Mouse (Mus musculus) brain, embryonic 14.5 days (tissue): Measurements from ENCODE around the gene P2ry1. TPM values are rescaled to one million over a fixed set of nuclear protein-coding genes. Genes with fewer than 3 reads are reported as not detected.

Source experiments
- DNase-seq: peaks from one replicate; pipeline ENCODE4 v3.0.0-alpha.2; 2011; ENCODE audit warnings: low read depth
- CTCF ChIP-seq: fragments of 200-500 bp; IDR thresholded peaks from 2 replicates; pipeline ENCODE4 v1.5.1; 2012; ENCODE audit warnings: inconsistent platforms, mild to moderate bottlenecking, moderate library complexity, borderline replicate concordance; ENCODE audit not compliant: insufficient read depth, insufficient read length; ENCODE audit errors: extremely low read depth
- POLR2A ChIP-seq: fragments of 200-500 bp; IDR thresholded peaks from 2 replicates; pipeline ENCODE4 v1.6.1; 2012; ENCODE audit warnings: mild to moderate bottlenecking, inconsistent platforms, borderline replicate concordance; ENCODE audit not compliant: poor library complexity, insufficient read depth, insufficient read length, severe bottlenecking; ENCODE audit errors: extremely low read depth
- polyA plus RNA-seq: library from polyadenylated mRNA; depleted of rRNA; stranded (reverse); fragments of >200 nt; gene quantifications from 2 replicates; pipeline ENCODE4 v1.2.3, GENCODE M21; 2012

P2ry1 gene
- polyA plus RNA-seq, 1 experiment, result 2.9 TPM

DNA sequence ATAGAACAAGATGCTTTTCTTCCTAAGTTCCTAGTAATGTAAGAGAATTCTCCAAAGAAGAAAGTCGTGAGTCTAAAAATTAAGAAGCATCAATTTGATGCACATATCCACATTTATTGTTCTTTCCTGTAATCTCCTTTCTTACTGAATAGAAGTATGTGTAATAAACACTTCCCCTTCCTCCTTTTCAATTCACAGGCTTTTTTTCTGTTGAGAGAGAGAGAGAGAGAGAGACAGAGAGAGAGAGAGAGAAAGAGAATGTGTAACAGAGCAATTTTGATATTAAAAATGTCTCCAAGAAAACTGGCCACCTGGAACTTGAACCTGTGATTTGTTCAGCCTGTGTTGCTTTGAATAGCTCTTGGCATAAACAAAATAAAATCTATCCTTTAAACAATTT lies 2.0 kb downstream of the P2ry1 start:
- DNase-seq, result no peak
- TF ChIP-seq POLR2A (no peak), CTCF (no peak)

DNA sequence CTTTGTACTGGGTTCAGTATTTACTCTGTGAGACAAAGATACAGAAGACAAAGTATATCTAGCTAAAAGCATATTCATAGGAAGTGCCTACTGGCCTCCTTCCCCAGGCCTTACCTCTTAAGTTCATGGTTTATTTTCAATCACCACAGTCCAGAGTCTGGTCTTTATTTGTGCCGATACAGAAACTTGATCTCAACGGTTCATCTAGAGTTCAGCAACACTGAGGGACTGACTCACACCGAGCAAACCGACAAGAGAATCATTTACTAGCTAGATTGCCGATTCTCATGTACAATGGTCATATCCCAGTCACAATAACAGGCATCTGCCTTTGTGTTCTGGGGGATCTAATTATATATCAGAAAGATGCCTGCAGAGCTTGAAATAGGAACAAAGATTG lies 9.1 kb downstream of the P2ry1 start:
- TF ChIP-seq POLR2A (no peak), CTCF (no peak)
- peak; percentile 6 for DNase-seq

DNA sequence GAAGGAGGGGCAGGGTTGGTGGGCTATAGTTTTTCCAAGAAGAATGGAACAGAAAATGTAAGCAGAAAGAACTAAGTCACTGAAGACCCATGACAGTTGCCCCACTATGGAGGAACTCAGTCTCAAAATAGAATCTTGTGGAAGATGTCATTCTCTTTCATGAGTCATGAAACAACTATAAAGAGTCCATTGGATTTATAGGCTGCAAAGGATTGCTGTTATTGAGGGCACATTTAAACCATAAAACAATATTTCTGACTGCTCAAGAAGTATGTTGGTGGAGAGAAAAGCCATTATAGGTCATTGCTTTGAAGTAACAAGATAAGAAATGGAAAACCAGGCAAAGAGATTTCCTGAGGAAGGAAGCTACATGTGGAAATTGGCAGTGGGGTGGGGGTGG lies 10.0 kb downstream of the P2ry1 start:
- no peak for DNase-seq
- TF ChIP-seq CTCF (no peak), POLR2A (no peak)

DNA sequence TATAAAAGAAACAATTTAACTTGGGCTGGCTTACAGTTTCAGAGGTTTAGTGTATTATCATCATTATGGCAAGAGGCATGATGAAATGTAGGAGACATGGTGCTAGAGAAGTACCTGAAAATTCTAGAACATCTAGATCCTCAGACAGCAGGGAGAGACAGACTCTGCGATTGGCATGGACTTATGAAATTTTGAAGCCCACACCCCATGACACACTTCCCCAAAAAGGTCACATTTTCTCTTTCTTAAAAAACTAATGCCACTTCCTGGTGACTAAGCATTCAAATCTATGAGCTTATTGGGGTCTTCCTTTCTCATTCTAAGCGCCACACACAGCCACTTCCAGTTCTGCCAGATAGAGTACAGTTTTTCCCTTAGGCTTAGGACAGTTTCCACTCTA lies 14.1 kb downstream of the P2ry1 start:
- DNase-seq, result no peak
- TF ChIP-seq POLR2A (no peak), CTCF (no peak)

DNA sequence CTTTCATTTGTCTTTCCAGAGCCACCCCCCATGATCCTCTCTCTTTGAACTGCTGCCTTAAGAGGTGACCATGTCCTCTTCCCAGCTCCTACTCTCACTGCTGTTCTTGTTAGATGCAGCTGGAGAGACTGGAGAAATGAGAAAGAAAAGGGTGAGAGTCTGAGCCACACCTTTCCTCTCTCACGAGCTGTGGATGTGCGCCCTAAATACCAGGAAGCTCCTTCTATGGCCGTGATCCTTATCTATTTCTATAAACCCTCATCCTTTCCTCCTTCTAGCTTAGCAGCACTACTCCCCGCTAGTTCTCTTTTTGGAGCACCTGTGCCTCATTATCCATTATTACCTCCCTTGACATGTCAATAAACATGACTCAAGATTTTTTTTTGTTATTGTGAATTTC lies 29.5 kb downstream of the P2ry1 start:
- DNase-seq, result no peak
- TF ChIP-seq POLR2A, result no peak
- no peak for TF ChIP-seq CTCF

DNA sequence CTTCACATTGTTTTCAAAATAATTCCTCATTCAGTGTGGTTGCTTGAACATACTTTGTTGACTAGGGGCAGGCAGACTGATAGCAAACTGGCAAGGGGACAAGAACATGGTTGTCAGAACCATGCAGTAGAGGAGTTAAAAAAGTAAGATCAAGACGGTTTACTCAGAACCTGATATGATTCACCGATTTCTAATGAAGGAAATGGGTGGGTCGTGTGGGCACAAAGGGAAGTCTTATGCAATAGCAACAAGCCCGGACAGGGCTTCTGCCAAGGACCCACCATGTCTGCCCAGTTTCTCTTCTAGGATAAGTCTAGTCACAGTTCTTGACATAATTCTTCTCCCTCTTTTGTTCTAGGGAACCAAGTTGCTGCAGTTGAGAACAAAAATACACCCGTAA lies 33.0 kb downstream of the P2ry1 start:
- peak; percentile 26 for DNase-seq
- TF ChIP-seq POLR2A, result no peak
- no peak for TF ChIP-seq CTCF

DNA sequence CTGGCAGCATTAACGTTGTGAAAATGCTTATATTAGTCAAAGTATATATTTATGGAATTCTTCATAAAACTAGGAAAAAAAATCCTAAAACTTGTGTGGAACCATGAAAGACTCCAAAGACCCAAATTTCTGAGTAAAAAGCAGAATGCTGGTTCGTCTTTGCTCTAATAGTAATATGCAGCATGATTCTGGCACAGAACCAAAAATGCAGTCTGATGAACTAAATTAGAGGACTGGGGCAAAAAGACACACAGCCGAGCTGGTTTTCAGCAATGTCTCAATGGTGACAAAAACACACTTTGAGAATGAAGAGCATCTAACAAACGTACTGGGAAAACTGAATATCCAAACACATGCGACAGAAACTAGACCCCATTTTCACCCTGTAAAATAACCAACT lies 37.3 kb downstream of the P2ry1 start:
- no peak for TF ChIP-seq CTCF
- no peak for TF ChIP-seq POLR2A
- peak; percentile 9 for DNase-seq

DNA sequence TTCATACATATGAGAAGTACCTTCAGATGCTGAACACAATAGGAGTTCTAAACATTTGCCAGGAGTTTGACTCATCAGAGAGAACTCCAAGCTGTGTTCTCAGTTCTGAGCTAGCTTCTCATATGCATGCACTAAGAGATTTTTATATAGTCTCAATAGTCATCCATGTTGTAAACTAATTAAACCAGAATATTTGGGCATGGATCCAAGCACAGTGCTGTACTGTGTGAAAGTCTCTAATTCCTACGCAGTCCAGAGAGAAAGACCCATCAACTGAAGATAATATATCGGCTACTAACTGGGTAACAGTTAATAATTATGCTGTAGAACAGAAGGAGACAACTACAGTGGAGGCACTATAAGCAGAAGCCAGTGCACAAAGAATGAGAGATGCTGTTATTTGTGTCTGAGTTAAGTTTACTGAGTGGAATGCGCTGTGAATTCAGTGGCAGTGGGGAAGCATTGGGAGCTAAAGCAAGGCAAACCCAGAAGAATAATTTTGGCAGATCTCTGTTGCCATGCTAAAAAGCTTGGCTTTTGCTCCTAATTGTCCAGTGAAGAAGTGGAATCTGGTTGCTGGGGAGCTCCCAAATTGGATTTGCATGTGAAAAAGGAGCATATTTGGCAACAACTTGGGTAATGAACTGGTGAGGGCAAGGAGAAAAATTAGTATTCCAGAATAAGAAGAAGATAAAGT lies 47.5 kb downstream of the P2ry1 start:
- peak; percentile 66 for DNase-seq
- no peak for TF ChIP-seq POLR2A
- TF ChIP-seq CTCF, result no peak
